Mouse (Mus musculus) midbrain, postnatal 0 days (tissue): ENCODE measurements around the gene Htra1. TPM values are rescaled to one million over a fixed set of nuclear protein-coding genes. Genes with fewer than 3 reads are reported as not detected.

Experiments
- ATAC-seq: fragments of 200-750 bp; cut with Nextera tagmentation; 2 replicates; pipeline ENCODE4 v1.8.0; 2017; ENCODE audit warnings: moderate number of reproducible peaks, mild to moderate bottlenecking, moderate TSS enrichment, moderate library complexity; ENCODE audit not compliant: low FRiP score
- DNase-seq: peaks from one replicate; pipeline ENCODE4 v3.0.0-alpha.2; 2015; ENCODE audit warnings: low spot score
- H3K27ac ChIP-seq: fragments of 300-500 bp; sonication (generic); 2 replicates; pipeline ENCODE4 v1.5.1; 2014; ENCODE audit warnings: low read depth, mild to moderate bottlenecking, low read length, mixed read lengths
- H3K27me3 ChIP-seq: fragments of 300-500 bp; sonication (generic); 2 replicates; pipeline ENCODE4 v1.6.1; 2014; ENCODE audit warnings: low read length, control low read depth, mixed read lengths; ENCODE audit not compliant: insufficient read depth
- H3K36me3 ChIP-seq: fragments of 300-500 bp; sonication (generic); 2 replicates; pipeline ENCODE4 v1.6.1; 2014; ENCODE audit warnings: low read length, control low read depth, mixed read lengths; ENCODE audit not compliant: insufficient read depth
- H3K4me1 ChIP-seq: fragments of 300-500 bp; sonication (generic); 2 replicates; pipeline ENCODE4 v1.6.1; 2014; ENCODE audit warnings: mild to moderate bottlenecking, control low read depth, antibody characterized with exemption, low read length, mixed read lengths; ENCODE audit not compliant: insufficient read depth
- H3K4me2 ChIP-seq: fragments of 300-500 bp; sonication (generic); 2 replicates; pipeline ENCODE4 v1.6.1; 2014; ENCODE audit warnings: low read depth, mild to moderate bottlenecking, low read length, mixed read lengths; ENCODE audit not compliant: poor library complexity, severe bottlenecking
- H3K4me3 ChIP-seq: fragments of 300-500 bp; sonication (generic); 2 replicates; pipeline ENCODE4 v1.5.1; 2014; ENCODE audit warnings: low read depth, mild to moderate bottlenecking, low read length, moderate library complexity
- H3K9ac ChIP-seq: fragments of 300-500 bp; sonication (generic); replicated peaks from 2 replicates; pipeline ENCODE4 v1.6.1; 2014; ENCODE audit warnings: mild to moderate bottlenecking, low read length, moderate library complexity, mixed read lengths; ENCODE audit not compliant: poor library complexity, severe bottlenecking
- H3K9me3 ChIP-seq: fragments of 300-500 bp; sonication (generic); 2 replicates; pipeline ENCODE4 v1.6.1; 2016; ENCODE audit warnings: low read length, control low read depth
- CTCF ChIP-seq: IDR thresholded peaks from 2 replicates; pipeline ENCODE4 v1.5.1; 2016; ENCODE audit warnings: antibody characterized with exemption, mild to moderate bottlenecking
- WGBS: fragments of 180-500 bp; shearing (Covaris S2); extraction: QIAGEN DNeasy Blood & Tissue Kit; methylation state at CpG from one replicate; pipeline ENCODE4 v1.1.7; 2014; 5-methylcytosine and 5-hydroxymethylcytosine counted together
- polyA plus RNA-seq: library from polyadenylated mRNA; unstranded; fragments of >200 nt; fragmentation: Nextera tagmentation; extraction: Ambion mirVana; gene quantifications from 2 replicates; pipeline ENCODE4 v1.2.1, GENCODE M21; 2015
- total RNA-seq: library from RNA; depleted of rRNA; stranded (reverse); fragments of >200 nt; gene quantifications from 2 replicates; pipeline ENCODE4 v1.2.3, GENCODE M21; 2014

Gene Htra1
- total and polyA plus RNA-seq, 2 experiments from 2014 or later: 31.8 to 32.9 TPM

- Histone ChIP-seq H3K4me3 (no peak overlapping the region), H3K9ac (no peak overlapping the region), H3K36me3 (no peaks in the 10 kb centered on the region), H3K27me3 (no peaks in the 10 kb centered on the region), H3K9me3 (no peaks in the 10 kb centered on the region), H3K27ac (no peak overlapping the region), H3K4me2 (no peak overlapping the region), H3K4me1 (peaks cover 2% of the 10 kb centered on the region; the same call in 1 of the 2 replicates)
- no peak for TF ChIP-seq CTCF
- ATAC-seq (no peak), DNase-seq (no peak)
- 89% methylated on average over 3 of the region's 3 CpGs for WGBS
Observed at GRCm38 (mm10) chr7:130945730-130946129, 9.8 kb downstream of the Htra1 start.

DNA sequence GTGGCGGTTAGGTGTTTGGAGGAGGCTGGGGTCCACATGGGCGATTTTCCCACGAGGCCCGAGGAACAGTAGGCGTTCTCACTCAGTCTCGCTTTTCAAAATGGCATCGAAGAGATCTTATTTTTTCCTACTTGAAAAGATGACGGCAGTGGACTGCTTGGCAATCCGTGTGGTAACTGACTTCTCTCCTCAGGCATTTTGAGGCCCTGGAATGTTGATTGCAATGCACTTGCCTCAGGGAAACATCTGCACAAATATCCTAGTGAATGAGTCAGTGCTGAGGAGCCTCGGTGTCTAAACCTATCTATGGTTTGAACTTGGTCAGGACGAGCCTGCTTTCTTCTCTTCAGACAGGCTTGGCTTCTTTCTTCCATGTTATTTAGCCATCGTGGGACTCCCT, 10.4 kb downstream of the Htra1 start:
- ATAC-seq (no peak), DNase-seq (no peak)
- Histone ChIP-seq H3K27ac (no peak overlapping the region), H3K36me3 (no peaks in the 10 kb centered on the region), H3K4me1 (no peaks in the 10 kb centered on the region), H3K9ac (no peak overlapping the region), H3K4me2 (no peak overlapping the region), H3K4me3 (no peak overlapping the region), H3K9me3 (no peaks in the 10 kb centered on the region), H3K27me3 (no peaks in the 10 kb centered on the region)
- WGBS: 90% methylated on average over 12 of the region's 12 CpGs
- no peak for TF ChIP-seq CTCF

- H3K27me3 ChIP-seq: no peaks in the 10 kb centered on the region
- DNase-seq (no peak), ATAC-seq (no peak)
- no peak overlapping the region for H3K27ac ChIP-seq
- no peak overlapping the region for H3K4me2 ChIP-seq
- no peak overlapping the region for H3K9ac ChIP-seq
- no peaks in the 10 kb centered on the region for H3K9me3 ChIP-seq
- 60% methylated on average over 5 of the region's 5 CpGs for WGBS
- no peaks in the 10 kb centered on the region for H3K36me3 ChIP-seq
- H3K4me1 ChIP-seq: no peaks in the 10 kb centered on the region
- H3K4me3 ChIP-seq: no peak overlapping the region
- TF ChIP-seq CTCF: no peak
Observed at GRCm38 (mm10) chr7:130948563-130949208, 12.8 kb downstream of the Htra1 start.

DNA sequence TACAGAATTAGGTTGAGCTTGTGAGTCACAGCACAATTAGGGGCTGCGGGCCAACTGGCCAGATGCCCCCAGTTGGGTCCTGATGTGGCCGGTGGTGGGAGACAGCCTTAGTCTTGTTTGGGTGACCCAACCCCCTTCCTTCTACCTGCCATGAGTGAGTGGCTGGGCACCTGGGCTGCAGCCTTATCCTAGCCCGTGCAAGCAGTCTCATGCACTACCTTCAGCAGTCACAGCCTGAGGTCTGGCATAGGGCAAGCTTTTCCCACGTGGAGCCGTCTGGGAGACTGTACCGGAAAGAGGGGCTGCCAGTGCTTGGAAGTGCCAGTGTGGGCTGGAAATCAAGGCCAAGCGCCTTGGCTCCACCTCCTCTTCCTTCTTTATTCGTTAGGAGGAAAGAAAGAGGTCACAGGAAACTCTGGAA, 13.4 kb downstream of the Htra1 start:
- H3K4me1 ChIP-seq: no peaks in the 10 kb centered on the region
- H3K27ac ChIP-seq: no peak overlapping the region
- no peak for ATAC-seq
- no peak overlapping the region for H3K9ac ChIP-seq
- no peaks in the 10 kb centered on the region for H3K9me3 ChIP-seq
- no peaks in the 10 kb centered on the region for H3K27me3 ChIP-seq
- DNase-seq: peak; percentile 63
- 53% methylated on average over 8 of the region's 8 CpGs for WGBS
- TF ChIP-seq CTCF: no peak
- H3K4me3 ChIP-seq: no peak overlapping the region
- no peaks in the 10 kb centered on the region for H3K36me3 ChIP-seq
- H3K4me2 ChIP-seq: no peak overlapping the region

DNA sequence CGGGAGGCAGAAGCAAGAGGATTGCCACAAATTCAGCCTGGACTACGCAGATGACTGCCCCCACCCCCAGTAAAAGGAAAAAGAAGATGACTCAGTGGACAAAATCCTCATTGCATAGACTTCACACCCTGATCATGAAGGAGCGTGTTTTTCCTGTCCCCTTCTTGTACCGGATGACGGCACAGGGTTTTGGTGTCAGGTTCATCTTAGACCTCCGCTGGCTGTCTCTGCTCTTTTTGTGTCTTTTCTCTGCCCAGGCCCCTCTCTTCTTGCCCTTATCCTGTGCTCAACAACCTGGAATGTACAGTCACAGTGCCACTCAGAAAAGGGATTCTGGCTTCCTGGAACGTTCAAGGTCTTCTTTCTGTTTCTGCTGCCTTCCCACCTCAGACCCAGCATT, 14.6 kb downstream of the Htra1 start:
- no peak overlapping the region for H3K9ac ChIP-seq
- 89% methylated on average over 7 of the region's 7 CpGs for WGBS
- no peaks in the 10 kb centered on the region for H3K4me1 ChIP-seq
- DNase-seq (no peak), ATAC-seq (no peak)
- H3K27me3 ChIP-seq: no peaks in the 10 kb centered on the region
- H3K9me3 ChIP-seq: no peaks in the 10 kb centered on the region
- no peak overlapping the region for H3K4me2 ChIP-seq
- no peaks in the 10 kb centered on the region for H3K36me3 ChIP-seq
- no peak overlapping the region for H3K4me3 ChIP-seq
- H3K27ac ChIP-seq: no peak overlapping the region
- no peak for TF ChIP-seq CTCF

DNA sequence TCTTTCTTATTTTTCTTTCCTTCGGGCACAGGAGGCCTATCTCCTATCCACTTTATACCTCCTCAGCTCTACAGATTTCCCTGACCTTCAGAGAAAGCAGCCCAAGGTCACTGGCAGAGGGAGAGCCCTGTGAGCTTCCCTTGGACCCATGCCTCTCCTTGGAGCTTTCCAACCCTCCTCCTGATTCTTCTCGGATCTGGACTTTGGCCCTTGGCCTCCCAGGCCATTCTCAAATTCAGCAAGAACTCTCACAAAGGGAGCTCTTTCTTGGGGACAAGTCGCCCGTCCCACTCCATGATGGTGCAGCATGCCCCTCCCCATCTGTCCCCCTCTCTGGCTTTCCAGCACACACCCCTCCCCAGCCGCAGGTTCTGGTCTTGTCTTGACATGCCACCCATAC, 15.1 kb downstream of the Htra1 start:
- 88% methylated on average over 5 of the region's 5 CpGs for WGBS
- Histone ChIP-seq H3K27me3 (no peaks in the 10 kb centered on the region), H3K4me3 (no peak overlapping the region), H3K4me2 (no peak overlapping the region), H3K36me3 (no peaks in the 10 kb centered on the region), H3K27ac (no peak overlapping the region), H3K9ac (no peak overlapping the region), H3K9me3 (no peaks in the 10 kb centered on the region), H3K4me1 (no peaks in the 10 kb centered on the region)
- TF ChIP-seq CTCF: no peak
- DNase-seq: no peak
- ATAC-seq: no peak
